Mouse (Mus musculus): ENCODE measurements at regions not wholly inside any gene's neighbourhood (a gene's known extent, or its start where the extent isn't known, plus 50 kb on each side); places are given as distances from the start of the nearest gene placed in this dataset.

DNA sequence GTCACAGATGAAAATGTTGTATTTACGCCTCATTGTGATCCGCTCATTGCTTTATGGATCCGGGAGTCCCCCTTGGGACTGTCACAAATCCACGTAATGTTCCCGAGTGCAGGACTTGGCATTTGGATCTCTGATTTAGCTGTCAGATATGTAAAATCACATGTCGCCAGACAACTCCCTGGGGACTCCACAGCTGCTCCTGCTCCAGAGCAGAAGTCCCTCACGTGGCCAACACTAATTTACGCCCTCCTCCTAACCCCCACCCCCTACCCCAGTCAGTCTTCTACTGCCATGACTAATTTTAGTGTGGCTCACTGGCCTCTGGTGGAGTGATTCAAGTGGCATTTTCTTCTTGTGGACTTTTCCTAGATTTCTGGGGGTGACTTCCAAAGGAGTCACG, 348.9 kb downstream of the Cd83 start:
- TF ChIP-seq CTCF (IDR thresholded peaks at IDR 0.05; ENCODE audit: borderline replicate concordance, insufficient read depth, low read depth, low read length) (no peak), POLR2A (IDR thresholded peaks at IDR 0.05; ENCODE audit: borderline replicate concordance, insufficient read depth, low read length) (no peak)

Data from cerebellum, adult 2 months (tissue).